Mouse (Mus musculus): Measurements from ENCODE around the gene H2-M3. TPM values are rescaled to one million over a fixed set of nuclear protein-coding genes. Genes with fewer than 3 reads are reported as not detected.
"Not testable (repeated sequence)": the region's sequence is repeated elsewhere in the genome, so short reads cannot be mapped to it uniquely, and the experiment has no call there.

Gene H2-M3
- 1 to 10 TPM; 1.7 to 2.5 TPM for total RNA-seq (2021)
- long read RNA-seq, partial matches to known transcripts, result 3 of 4 reads
- long read RNA-seq, other reads (novel, unspliced or antisense), result 1 of 4 reads

- DNase-seq (ENCODE audit: low spot score in 2 of 2), result peak; percentile 94 to 95
Measured at GRCm38 (mm10) chr17:37270058-37270701, at the start of gene H2-M3. TSS of gene H2-M3 (plus strand) at chr17:37270220.

- DNase-seq (ENCODE audit: low spot score in 2 of 2), result no peak
Measured at GRCm38 (mm10) chr17:37221879-37222278, 48.1 kb upstream of the H2-M3 start.

GRCm38 (mm10) chr17:37237230-37237629 is 32.8 kb upstream of the H2-M3 start, which contains the start of gene Olfr97:
TSS of gene Olfr97 (minus strand) at chr17:37237330.
- DNase-seq (ENCODE audit: low spot score in 2 of 2), result not testable (repeated sequence)

- DNase-seq (ENCODE audit: low spot score in 2 of 2), result no peak
Measured at GRCm38 (mm10) chr17:37242198-37242597, 27.8 kb upstream of the H2-M3 start.

- peak; percentile 35 to 53 for DNase-seq (ENCODE audit: low spot score in 2 of 2)
Measured at GRCm38 (mm10) chr17:37246715-37247114, 23.3 kb upstream of the H2-M3 start.

- DNase-seq (ENCODE audit: low spot score in 2 of 2), result no peak
Measured at GRCm38 (mm10) chr17:37249460-37249859, 20.6 kb upstream of the H2-M3 start.

- DNase-seq (ENCODE audit: low spot score in 2 of 2), result no peak
Measured at GRCm38 (mm10) chr17:37250544-37250943, 19.5 kb upstream of the H2-M3 start.

GRCm38 (mm10) chr17:37263626-37264025 is 6.4 kb upstream of the H2-M3 start, which contains the start of gene Olfr98:
TSS of gene Olfr98 (minus strand) at chr17:37263749.
- DNase-seq (ENCODE audit: low spot score in 2 of 2), result no peak

- DNase-seq (ENCODE audit: low spot score in 2 of 2), result no peak
Measured at GRCm38 (mm10) chr17:37270702-37271092, 677 bp downstream of the H2-M3 start.

GRCm38 (mm10) chr17:37275626-37276248 is 5.7 kb downstream of the H2-M3 start:
- no peak for DNase-seq (ENCODE audit: low spot score in 2 of 2)

- no peak for DNase-seq (ENCODE audit: low spot score in 2 of 2)
Measured at GRCm38 (mm10) chr17:37276573-37276972, 6.6 kb downstream of the H2-M3 start.

- DNase-seq (ENCODE audit: low spot score in 2 of 2), result no peak
Measured at GRCm38 (mm10) chr17:37280331-37280730, 10.3 kb downstream of the H2-M3 start.

- no peak for DNase-seq (ENCODE audit: low spot score in 2 of 2)
Measured at GRCm38 (mm10) chr17:37283360-37283759, 13.3 kb downstream of the H2-M3 start, which contains the start of gene Olfr99. TSS of gene Olfr99 (minus strand) at chr17:37283460.

- no peak for DNase-seq (ENCODE audit: low spot score in 2 of 2)
Measured at GRCm38 (mm10) chr17:37304213-37304612, 34.2 kb downstream of the H2-M3 start, which contains the start of gene Olfr101. TSS of gene Olfr101 (minus strand) at chr17:37304313.

GRCm38 (mm10) chr17:37308483-37308882 is 38.5 kb downstream of the H2-M3 start:
- no peak for DNase-seq (ENCODE audit: low spot score in 2 of 2)

GRCm38 (mm10) chr17:37310146-37310699 is 40.2 kb downstream of the H2-M3 start:
- no peak for DNase-seq (ENCODE audit: low spot score in 2 of 2)

- DNase-seq (ENCODE audit: low spot score in 2 of 2), result no peak
Measured at GRCm38 (mm10) chr17:37316954-37317353, 46.9 kb downstream of the H2-M3 start, which contains the start of gene Olfr102. TSS of gene Olfr102 (minus strand) at chr17:37317054.

Other genes starting within 250 kb of the H2-M3 start
- gene Mog, start 246.8 kb upstream of the H2-M3 start, total RNA-seq (2021), result 1 to 10 TPM; 3.2 to 4.3 TPM
- gene Gabbr1, start 224.3 kb upstream of the H2-M3 start, total RNA-seq (2021), result 100 to 1,000 TPM; 594 to 649 TPM
- not detected for gene Olfr90, start 181.7 kb upstream of the H2-M3 start, total RNA-seq (2021)
- gene Olfr91, start 171.9 kb upstream of the H2-M3 start, total RNA-seq (2021), result not detected
- gene Olfr92, start 150.1 kb upstream of the H2-M3 start, total RNA-seq (2021), result not detected
- not detected for gene Olfr93, start 108.7 kb upstream of the H2-M3 start, total RNA-seq (2021)
- gene Ubd, start 76.3 kb upstream of the H2-M3 start, total RNA-seq (2021), result not detected
- gene Olfr94, start 69.2 kb upstream of the H2-M3 start, total RNA-seq (2021), result not detected
- not detected for gene Olfr95, start 57.1 kb upstream of the H2-M3 start, total RNA-seq (2021)
- not detected for gene Olfr96, start 50.1 kb upstream of the H2-M3 start, total RNA-seq (2021)
- not detected for gene Olfr97, start 32.9 kb upstream of the H2-M3 start, total RNA-seq (2021)
- not detected for gene Olfr98, start 6.5 kb upstream of the H2-M3 start, total RNA-seq (2021)
- gene Olfr99, start 13.2 kb downstream of the H2-M3 start, total RNA-seq (2021), result not detected
- gene Olfr101, start 34.1 kb downstream of the H2-M3 start, total RNA-seq (2021), result not detected
- not detected for gene Olfr102, start 46.8 kb downstream of the H2-M3 start, total RNA-seq (2021)
- not detected for gene Olfr103, start 69.5 kb downstream of the H2-M3 start, total RNA-seq (2021)
- not detected for gene Olfr104-ps, start 89.4 kb downstream of the H2-M3 start, total RNA-seq (2021)
- not detected for gene Olfr105-ps, start 108.8 kb downstream of the H2-M3 start, total RNA-seq (2021)
- gene Olfr106-ps, start 120.2 kb downstream of the H2-M3 start, total RNA-seq (2021), result not detected
- gene Olfr107, start 129.0 kb downstream of the H2-M3 start, total RNA-seq (2021), result under 1 TPM in 1 of 2 experiments, not detected in 1; 0.11 TPM
- not detected for gene Olfr108, start 175.3 kb downstream of the H2-M3 start, total RNA-seq (2021)
- gene Olfr109, start 188.7 kb downstream of the H2-M3 start, total RNA-seq (2021), result not detected
- gene H2-M2, start 213.3 kb downstream of the H2-M3 start, total RNA-seq (2021), result not detected
- gene Olfr110, start 222.2 kb downstream of the H2-M3 start, total RNA-seq (2021), result not detected
- gene Olfr111, start 237.8 kb downstream of the H2-M3 start, total RNA-seq (2021), result not detected

Data from layer of hippocampus, postnatal 10 days (tissue).